Mouse (Mus musculus) mouse embryonic stem cell (cell line): Measurements from ENCODE around the gene Plxna4.

Experiments used
- in situ Hi-C, 2 experiments: fragments of 300-500 bp; cut with MboI; formaldehyde crosslinking; loops; 1 replicate in 1 of 2; 3 replicates in 1 of 2; pipeline ENCODE4 v1.14.3; 2019 to 2020; ENCODE audit warnings: low sequenced_read_pairs in 2 of 2, low pct_unique_long_range_greater_than_20kb in 1 of 2, mixed read lengths in 1 of 2; ENCODE audit not compliant: unreplicated experiment in 1 of 2

Gene Plxna4

GRCm38 (mm10) chr6:32588056-32588671 lies at the start of gene Plxna4:
Plxna4 (minus strand) TSS chr6:32588192.
- in situ Hi-C loops: loop anchor here (25.0 kb wide), 2 partner anchors 651 to 926 kb away; no protein-coding TSS in a partner anchor

DNA sequence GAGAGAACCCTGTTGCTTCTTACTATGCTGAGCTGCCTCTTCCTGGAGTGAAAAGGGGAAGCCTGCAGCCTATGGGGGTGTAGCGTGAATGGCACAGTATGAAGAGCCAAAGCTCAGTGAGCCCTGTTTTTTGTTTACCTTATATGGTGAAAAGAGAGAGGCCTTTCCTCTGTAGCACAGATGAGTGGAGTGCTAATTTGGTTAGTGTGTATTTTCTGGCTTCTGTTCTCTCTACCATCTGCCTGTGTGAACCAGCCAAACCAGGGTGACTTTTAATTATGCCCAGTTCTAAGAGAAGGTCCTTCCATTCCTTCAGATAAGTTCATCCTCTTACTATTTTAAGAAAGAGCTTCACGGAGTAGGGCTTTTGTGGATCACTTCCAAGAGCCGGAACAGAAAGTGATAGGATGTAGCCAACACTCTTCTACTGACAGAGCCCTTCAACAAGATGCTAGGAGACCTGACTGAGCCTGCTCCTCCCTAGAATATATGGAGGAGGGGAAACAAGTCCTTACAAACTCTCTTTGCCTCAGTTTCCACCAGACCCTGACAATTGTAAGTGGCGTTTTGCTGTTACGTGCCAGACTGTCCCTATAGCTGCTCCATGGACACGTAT lies 49.7 kb upstream of the Plxna4 start:
- in situ Hi-C loops: no loop called here

- in situ Hi-C loops: no loop called here
Measured at GRCm38 (mm10) chr6:32610712-32611111, 22.7 kb upstream of the Plxna4 start.

DNA sequence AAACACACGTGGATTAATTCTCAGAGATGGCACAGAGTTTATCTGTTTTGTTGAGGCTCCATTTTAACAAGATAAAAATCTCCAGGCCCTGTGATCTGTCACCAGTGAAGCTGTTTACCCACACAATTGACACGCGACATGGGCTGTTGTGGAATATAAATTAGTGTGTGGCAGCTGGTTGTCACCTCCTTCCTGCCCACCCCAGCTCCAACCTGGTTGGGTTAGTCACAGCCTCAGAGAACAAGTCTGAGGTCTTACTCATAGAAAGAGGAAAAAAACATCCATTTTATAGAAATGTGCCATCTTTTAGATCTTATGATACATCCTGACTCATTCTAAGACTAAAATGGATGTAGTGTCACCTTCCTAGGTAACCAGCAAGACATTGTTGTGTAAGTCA lies 18.8 kb upstream of the Plxna4 start:
- in situ Hi-C loops: no loop called here

- in situ Hi-C loops: no loop called here
Measured at GRCm38 (mm10) chr6:32605581-32605980, 17.6 kb upstream of the Plxna4 start.

- in situ Hi-C loops: no loop called here
Measured at GRCm38 (mm10) chr6:32604901-32605300, 16.9 kb upstream of the Plxna4 start.

GRCm38 (mm10) chr6:32602130-32602529 lies 14.1 kb upstream of the Plxna4 start:
- in situ Hi-C loops: no loop called here

GRCm38 (mm10) chr6:32601306-32601705 lies 13.3 kb upstream of the Plxna4 start:
- in situ Hi-C loops: no loop called here

DNA sequence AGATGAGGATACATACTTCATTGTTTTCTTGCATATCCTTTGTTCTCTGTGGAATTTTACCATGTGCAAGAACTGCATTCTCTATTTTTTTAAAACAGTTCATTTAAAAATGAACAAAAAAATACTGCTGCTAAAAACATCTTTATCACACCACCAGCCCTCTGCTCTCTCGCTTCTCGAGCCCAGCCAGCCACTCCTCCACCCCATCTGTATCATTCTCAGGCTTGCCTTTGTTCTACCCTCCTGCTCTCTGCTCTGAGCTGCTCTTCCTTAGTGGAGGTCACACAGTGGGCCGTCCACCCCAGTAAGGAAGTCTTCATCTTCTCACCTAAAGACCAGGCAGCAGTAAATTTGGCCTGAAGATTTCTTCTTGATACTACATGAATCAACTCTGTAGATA lies 7.6 kb upstream of the Plxna4 start:
- in situ Hi-C loops: loop anchor here (25.0 kb wide), 2 partner anchors 658 to 933 kb away; no protein-coding TSS in a partner anchor

GRCm38 (mm10) chr6:32590979-32591758 lies 3.2 kb upstream of the Plxna4 start:
- in situ Hi-C loops: loop anchor here (25.0 kb wide), 2 partner anchors 654 to 929 kb away; no protein-coding TSS in a partner anchor

DNA sequence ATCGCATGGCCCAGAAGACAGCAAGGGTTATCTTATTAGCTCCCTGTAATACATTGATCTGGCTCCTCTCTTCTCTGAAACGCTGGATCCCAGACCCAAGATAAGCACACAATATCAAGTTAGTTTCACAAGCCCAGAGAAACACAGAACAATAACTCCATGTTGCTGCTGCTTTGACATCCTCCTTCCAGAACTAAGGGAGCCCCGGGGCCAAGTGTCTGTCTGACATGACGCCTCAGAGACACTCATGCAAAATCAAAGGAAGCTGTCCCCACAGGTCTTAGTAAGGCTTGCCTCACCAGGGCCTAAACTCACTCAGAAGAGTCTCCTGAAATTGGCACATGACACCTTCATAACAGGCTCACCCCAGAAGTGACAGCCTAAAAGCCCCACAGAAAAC lies 1.6 kb upstream of the Plxna4 start:
- in situ Hi-C loops: loop anchor here (25.0 kb wide), 2 partner anchors 652 to 927 kb away; no protein-coding TSS in a partner anchor

DNA sequence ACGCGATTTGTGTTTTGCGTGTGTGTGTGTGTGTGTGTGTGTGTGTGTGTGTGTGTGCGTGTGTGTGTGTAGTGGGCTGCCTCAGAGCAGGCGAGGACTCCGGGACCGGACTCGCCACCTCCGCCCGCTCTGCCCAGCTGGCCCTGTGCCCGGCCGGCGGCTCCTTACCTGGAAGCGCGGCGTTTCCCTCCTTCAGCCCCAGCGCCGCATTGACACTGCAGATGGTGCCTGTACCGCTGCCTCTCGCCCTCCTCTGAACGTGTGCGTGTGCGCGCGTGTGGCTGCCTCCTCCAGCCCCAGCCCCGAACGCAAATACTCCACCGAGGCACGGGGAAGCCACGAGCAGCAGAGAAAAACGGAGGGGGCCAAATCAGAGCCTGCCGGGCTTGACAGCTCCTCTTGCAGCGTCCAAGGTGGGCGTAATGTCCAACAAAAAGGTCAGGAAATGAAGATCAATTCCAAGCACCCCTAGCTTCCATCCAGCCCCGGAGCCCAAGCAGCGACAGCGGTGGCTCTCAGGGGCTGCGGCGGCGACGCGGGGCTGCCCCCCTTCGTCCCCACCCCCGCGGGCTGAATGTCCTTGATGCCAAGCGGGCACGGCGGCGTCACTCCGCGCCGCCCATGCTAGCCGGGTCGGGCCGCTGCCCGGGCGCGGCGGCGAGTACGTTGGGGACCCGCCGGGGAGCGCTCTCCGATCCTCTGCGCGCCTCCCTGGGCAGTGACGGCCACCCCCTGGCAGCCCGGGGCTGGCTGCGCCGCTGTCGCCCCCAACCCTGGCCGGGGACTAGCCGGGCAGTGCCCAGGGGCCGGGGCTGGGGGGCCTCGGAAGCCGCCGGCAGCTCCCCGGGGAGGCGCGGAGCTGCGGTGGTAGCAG lies 619 bp downstream of the Plxna4 start:
- in situ Hi-C loops: loop anchor here (25.0 kb wide), 2 partner anchors 650 to 925 kb away; no protein-coding TSS in a partner anchor

DNA sequence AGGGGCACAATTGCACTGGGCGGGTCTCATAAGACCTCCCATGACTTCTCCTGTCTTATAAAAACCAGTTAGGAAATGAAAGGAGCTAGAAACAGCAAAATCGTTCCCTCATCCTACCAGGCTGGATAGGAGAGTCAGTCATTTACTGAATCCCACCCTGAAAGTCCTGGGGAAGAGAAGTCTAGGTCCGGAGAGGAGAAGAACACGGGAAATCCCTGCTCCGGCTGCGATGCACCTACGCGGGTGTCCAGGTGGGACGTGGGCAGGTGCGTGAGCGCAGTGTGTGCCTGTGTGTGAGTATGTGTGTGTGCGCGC lies 1.2 kb downstream of the Plxna4 start:
- in situ Hi-C loops: loop anchor here (25.0 kb wide), 2 partner anchors 649 to 924 kb away; no protein-coding TSS in a partner anchor

GRCm38 (mm10) chr6:32586390-32586789 lies 1.6 kb downstream of the Plxna4 start:
- in situ Hi-C loops: loop anchor here (25.0 kb wide), 2 partner anchors 649 to 924 kb away; no protein-coding TSS in a partner anchor

DNA sequence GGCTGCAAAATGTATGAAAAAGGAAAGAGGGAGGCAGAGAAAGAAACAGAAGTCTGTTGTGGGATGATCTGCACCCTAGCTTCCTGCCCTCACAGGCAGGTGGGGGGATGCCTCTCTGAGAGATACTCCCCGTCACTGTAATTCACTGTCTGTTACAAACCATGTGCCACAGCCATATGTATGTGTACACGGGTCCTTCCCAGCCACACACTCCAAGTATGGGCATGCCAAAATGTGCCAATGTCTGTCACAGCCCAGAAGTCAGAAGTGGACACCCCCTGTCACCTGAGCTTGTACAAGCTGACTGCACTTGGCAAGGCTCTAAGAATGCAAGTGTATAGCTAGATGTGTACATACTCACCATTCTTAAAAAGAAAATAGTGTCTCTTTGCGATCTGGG lies 2.8 kb downstream of the Plxna4 start:
- in situ Hi-C loops: loop anchor here (25.0 kb wide), 2 partner anchors 648 to 923 kb away; no protein-coding TSS in a partner anchor

- in situ Hi-C loops: loop anchor here (25.0 kb wide), 2 partner anchors 647 to 922 kb away; no protein-coding TSS in a partner anchor
Measured at GRCm38 (mm10) chr6:32584243-32584880, 3.6 kb downstream of the Plxna4 start.

- in situ Hi-C loops: loop anchor here (25.0 kb wide), 2 partner anchors 646 to 921 kb away; no protein-coding TSS in a partner anchor
Measured at GRCm38 (mm10) chr6:32583582-32583981, 4.4 kb downstream of the Plxna4 start.

DNA sequence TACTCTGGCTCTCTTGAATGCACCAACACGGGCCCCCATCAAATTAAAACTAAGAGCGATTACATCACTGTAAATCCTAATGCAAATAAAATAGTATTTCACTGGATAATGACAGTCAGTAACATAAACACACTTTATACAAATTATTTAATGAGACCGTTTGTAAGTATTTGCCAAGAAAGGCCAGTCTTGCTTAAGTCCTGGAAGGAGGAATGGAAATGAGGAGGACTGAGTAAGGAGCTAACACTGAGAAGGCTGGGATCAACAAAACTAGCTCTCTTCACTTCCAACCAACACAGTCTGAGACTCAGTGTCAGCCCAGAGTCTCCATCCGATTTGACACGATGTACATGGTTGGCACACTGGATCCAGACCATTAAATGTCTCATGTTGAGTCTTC lies 16.5 kb downstream of the Plxna4 start:
- in situ Hi-C loops: no loop called here
